Mouse (Mus musculus) spleen, embryonic (tissue): ENCODE data around the gene Sfi1.
"Not testable (repeated sequence)": the region's sequence is repeated elsewhere in the genome, so short reads cannot be mapped to it uniquely, and the experiment has no call there.

ENCODE experiments used
- CTCF ChIA-PET: fragments of 350-600 bp; sonication (Branson Sonifier 250); formaldehyde crosslinking; loops from one replicate; lab custom pipeline; 2022; lab: Charles Lee

Gene Sfi1

GRCm38 (mm10) chr11:3124932-3125810 lies 68.1 kb downstream of the Sfi1 start:
- CTCF ChIA-PET, result interaction anchor here (0.7 kb wide), 1 partner anchor 72 kb away, joined by 6 read pairs; no protein-coding TSS in a partner anchor

GRCm38 (mm10) chr11:3114403-3114802 lies 78.9 kb downstream of the Sfi1 start:
- CTCF ChIA-PET, result no interaction called here

GRCm38 (mm10) chr11:3106154-3106553 lies 87.1 kb downstream of the Sfi1 start:
- CTCF ChIA-PET, result no interaction called here

- CTCF ChIA-PET, result no interaction called here
These were observed 88.0 kb downstream of the Sfi1 start for GRCm38 (mm10) chr11:3105261-3105731.

- CTCF ChIA-PET, result not testable (repeated sequence)
These were observed 88.6 kb downstream of the Sfi1 start for GRCm38 (mm10) chr11:3104501-3105260.

- CTCF ChIA-PET, result no interaction called here
These were observed 89.6 kb downstream of the Sfi1 start for GRCm38 (mm10) chr11:3103619-3104164.

- CTCF ChIA-PET, result not testable (repeated sequence)
These were observed 90.6 kb downstream of the Sfi1 start for GRCm38 (mm10) chr11:3102626-3103025.

GRCm38 (mm10) chr11:3101875-3102494 lies 91.3 kb downstream of the Sfi1 start:
- CTCF ChIA-PET, result no interaction called here

GRCm38 (mm10) chr11:3101072-3101874 lies 92.0 kb downstream of the Sfi1 start:
- CTCF ChIA-PET, result no interaction called here

- CTCF ChIA-PET, result not testable (repeated sequence)
These were observed 93.1 kb downstream of the Sfi1 start for GRCm38 (mm10) chr11:3100066-3100645.
